Mouse (Mus musculus): ENCODE results near the gene Dynlt1f.
"Not testable (repeated sequence)": the region's sequence is repeated elsewhere in the genome, so short reads cannot be mapped to it uniquely, and the experiment has no call there.

The Dynlt1f gene

GRCm38 (mm10) chr17:6661093-6661816 is 5.6 kb upstream of the Dynlt1f start:
- not testable (repeated sequence) for DNase-seq (ENCODE audit: low spot score)

- not testable (repeated sequence) for DNase-seq (ENCODE audit: low spot score)
Measured at GRCm38 (mm10) chr17:6660589-6660988, 4.9 kb upstream of the Dynlt1f start.

- not testable (repeated sequence) for DNase-seq (ENCODE audit: low spot score)
Measured at GRCm38 (mm10) chr17:6658801-6659200, 3.1 kb upstream of the Dynlt1f start, which contains the start of gene Sytl3. TSS of gene Sytl3 (plus strand) at chr17:6659093.

GRCm38 (mm10) chr17:6656471-6656870 is 771 bp upstream of the Dynlt1f start:
- DNase-seq (ENCODE audit: low spot score): not testable (repeated sequence)

GRCm38 (mm10) chr17:6655087-6655511 is 601 bp downstream of the Dynlt1f start:
- DNase-seq (ENCODE audit: low spot score): not testable (repeated sequence)

GRCm38 (mm10) chr17:6653341-6653946 is 2.3 kb downstream of the Dynlt1f start:
- DNase-seq (ENCODE audit: low spot score): not testable (repeated sequence)

- DNase-seq (ENCODE audit: low spot score): not testable (repeated sequence)
Measured at GRCm38 (mm10) chr17:6650904-6651565, 4.7 kb downstream of the Dynlt1f start.

- not testable (repeated sequence) for DNase-seq (ENCODE audit: low spot score)
Measured at GRCm38 (mm10) chr17:6647452-6647851, 8.2 kb downstream of the Dynlt1f start.

- not testable (repeated sequence) for DNase-seq (ENCODE audit: low spot score)
Measured at GRCm38 (mm10) chr17:6646841-6647240, 8.9 kb downstream of the Dynlt1f start.

- not testable (repeated sequence) for DNase-seq (ENCODE audit: low spot score)
Measured at GRCm38 (mm10) chr17:6645668-6646067, 10.0 kb downstream of the Dynlt1f start.

- DNase-seq (ENCODE audit: low spot score): not testable (repeated sequence)
Measured at GRCm38 (mm10) chr17:6644673-6645072, 11.0 kb downstream of the Dynlt1f start.

- DNase-seq (ENCODE audit: low spot score): not testable (repeated sequence)
Measured at GRCm38 (mm10) chr17:6644210-6644609, 11.5 kb downstream of the Dynlt1f start.

GRCm38 (mm10) chr17:6640771-6641429 is 14.8 kb downstream of the Dynlt1f start:
- not testable (repeated sequence) for DNase-seq (ENCODE audit: low spot score)

GRCm38 (mm10) chr17:6640044-6640637 is 15.6 kb downstream of the Dynlt1f start:
- not testable (repeated sequence) for DNase-seq (ENCODE audit: low spot score)

- not testable (repeated sequence) for DNase-seq (ENCODE audit: low spot score)
Measured at GRCm38 (mm10) chr17:6639486-6639885, 16.2 kb downstream of the Dynlt1f start.

GRCm38 (mm10) chr17:6638444-6638843 is 17.3 kb downstream of the Dynlt1f start:
- DNase-seq (ENCODE audit: low spot score): not testable (repeated sequence)

- not testable (repeated sequence) for DNase-seq (ENCODE audit: low spot score)
Measured at GRCm38 (mm10) chr17:6637434-6637833, 18.3 kb downstream of the Dynlt1f start.

GRCm38 (mm10) chr17:6636861-6637260 is 18.8 kb downstream of the Dynlt1f start:
- no peak for DNase-seq (ENCODE audit: low spot score)

- not testable (repeated sequence) for DNase-seq (ENCODE audit: low spot score)
Measured at GRCm38 (mm10) chr17:6635781-6636180, 19.9 kb downstream of the Dynlt1f start.

GRCm38 (mm10) chr17:6632850-6633249 is 22.9 kb downstream of the Dynlt1f start:
- DNase-seq (ENCODE audit: low spot score): not testable (repeated sequence)

- DNase-seq (ENCODE audit: low spot score): not testable (repeated sequence)
Measured at GRCm38 (mm10) chr17:6630398-6630797, 25.3 kb downstream of the Dynlt1f start.

Measured in urinary bladder, postnatal 10 days (tissue).